In the genomic region with DNA sequence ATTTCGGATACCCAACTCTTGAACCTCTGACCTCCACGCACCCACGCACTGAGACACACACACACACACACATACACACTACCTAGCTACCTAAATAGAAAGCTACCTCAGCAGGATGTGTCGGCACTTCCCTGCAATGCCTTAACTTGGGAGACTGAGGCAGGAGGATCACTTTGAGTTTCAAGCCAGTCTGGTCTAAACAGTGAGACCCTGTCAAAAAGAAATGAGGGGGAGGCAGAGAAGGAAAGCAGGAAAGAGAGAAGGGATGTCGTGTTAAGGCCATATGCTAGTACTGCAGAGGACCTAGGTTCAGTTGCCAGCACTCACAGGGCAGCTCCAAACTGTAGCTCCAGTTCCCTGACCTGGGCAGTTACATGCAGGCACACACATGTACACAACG, we compare ENCODE assay signal across 10 mouse cellular contexts. TPM values are rescaled to one million over a fixed set of nuclear protein-coding genes. Genes with fewer than 3 reads are reported as not detected.
DNase-seq lines count a peak whose midpoint lies in the region; ATAC-seq and TF ChIP-seq lines count a peak whose summit lies in the region.
"Had no signal": no experiment of that assay in that cellular context is flagged by ENCODE, and none has a peak within 500 bp of the region (broad histone marks: within the 10 kb centered on the region; RNA-seq: fewer than 3 reads in every experiment).

No protein-coding gene starts in this region.

- peaks cover 32% of the 10 kb centered on the region for H3K4me1 ChIP-seq in heart, embryonic 11.5 days (ENCODE audit: control insufficient read depth, insufficient read depth, low read length)
- peaks cover 24% of the 10 kb centered on the region for H3K4me1 ChIP-seq in lung, embryonic 14.5 days (ENCODE audit: insufficient read depth)
- peaks cover 23 to 32% of the 10 kb centered on the region in 2 experiments for H3K4me1 ChIP-seq in MEL (ENCODE audit: control insufficient read depth in 1 of 2, insufficient read depth in 2 of 2, low read length in 2 of 2)
- H3K4me1 ChIP-seq in liver, embryonic 14.5 days (replicated peaks; ENCODE audit: control insufficient read depth in 2 of 2, insufficient read depth in 2 of 2, low read length in 1 of 2), result peaks cover 28 to 38% of the 10 kb centered on the region in 2 experiments
- peaks cover 3% of the 10 kb centered on the region for H3K4me1 ChIP-seq in kidney, adult 2 months (ENCODE audit: control insufficient read depth, insufficient read depth, low read length)

- no peaks in the 10 kb centered on the region for H3K36me3 ChIP-seq in heart, embryonic 11.5 days (ENCODE audit: control insufficient read depth, insufficient read depth, low read length)
- H3K36me3 ChIP-seq in lung, embryonic 14.5 days (ENCODE audit: insufficient read depth), result 0 out of 2 replicates have a peak, but pooled peaks cover 2% of the 10 kb centered on the region
- peaks cover 0 to 28% of the 10 kb centered on the region in 2 experiments; a peak in 2 of 4 replicates for H3K36me3 ChIP-seq in MEL (ENCODE audit: control insufficient read depth in 1 of 2, insufficient read depth in 2 of 2, low read length in 2 of 2)
- H3K36me3 ChIP-seq in liver, embryonic 14.5 days (replicated peaks; ENCODE audit: control insufficient read depth, insufficient read depth, low read depth), result no peaks in the 10 kb centered on the region
- H3K36me3 ChIP-seq in kidney, adult 2 months (ENCODE audit: control insufficient read depth, insufficient read depth, low read length), result no peaks in the 10 kb centered on the region
- H3K36me3 ChIP-seq: neural tube, embryonic 15.5 days had no signal

- 70% methylated on average over 6 of the region's 6 CpGs for WGBS in heart, embryonic 11.5 days (ENCODE audit: insufficient replicate concordance)
- WGBS in lung, embryonic 14.5 days, result 61% methylated on average over 6 of the region's 6 CpGs
- 61% methylated on average over 6 of the region's 6 CpGs for WGBS in liver, embryonic 14.5 days (ENCODE audit: insufficient replicate concordance)
- 70% methylated on average over 6 of the region's 6 CpGs for WGBS in kidney, adult 2 months

- peak overlapping the region; percentile 11; the same call in 1 of the 2 replicates for H3K4me2 ChIP-seq in heart, embryonic 11.5 days
- peak overlapping the region; percentile 85 for H3K4me2 ChIP-seq in lung, embryonic 14.5 days
- H3K4me2 ChIP-seq in liver, embryonic 14.5 days (ENCODE audit: low read depth), result peak overlapping the region; percentile 99

- H3K9me3 ChIP-seq in heart, embryonic 11.5 days (replicated peaks; ENCODE audit: control insufficient read depth, low read length), result no peaks in the 10 kb centered on the region
- no peaks in the 10 kb centered on the region for H3K9me3 ChIP-seq in lung, embryonic 14.5 days (ENCODE audit: low read depth, low read length)
- H3K9me3 ChIP-seq in MEL (replicated peaks; ENCODE audit: insufficient read depth, low read length), result no peaks in the 10 kb centered on the region
- no peaks in the 10 kb centered on the region for H3K9me3 ChIP-seq in liver, embryonic 14.5 days (ENCODE audit: control insufficient read depth, low read length)
- H3K9me3 ChIP-seq: neural tube, embryonic 15.5 days had no signal

- H3K79me2 ChIP-seq in MEL (ENCODE audit: control insufficient read depth, insufficient read depth, low read length, poor library complexity), result peaks cover 43% of the 10 kb centered on the region

- no peak for ATAC-seq in heart, embryonic 11.5 days (replicated peaks; ENCODE audit: insufficient number of reproducible peaks, low FRiP score, low TSS enrichment)
- ATAC-seq in lung, embryonic 14.5 days (ENCODE audit: insufficient read depth), result no peak
- ATAC-seq in liver, embryonic 14.5 days (ENCODE audit: insufficient read depth), result no peak

- H3K27me3 ChIP-seq in heart, embryonic 11.5 days (ENCODE audit: control insufficient read depth, insufficient read depth, low read length), result no peaks in the 10 kb centered on the region
- no peaks in the 10 kb centered on the region for H3K27me3 ChIP-seq in lung, embryonic 14.5 days (ENCODE audit: insufficient read depth, low read length)
- H3K27me3 ChIP-seq in MEL (ENCODE audit: control insufficient read depth in 1 of 2, insufficient read depth in 2 of 2, low read length in 2 of 2), result no peaks in the 10 kb centered on the region
- no peaks in the 10 kb centered on the region for H3K27me3 ChIP-seq in liver, embryonic 14.5 days (ENCODE audit: control insufficient read depth, insufficient read depth, low read length)
- no peaks in the 10 kb centered on the region for H3K27me3 ChIP-seq in kidney, adult 2 months (replicated peaks; ENCODE audit: control insufficient read depth, insufficient read depth, low read length)
- H3K27me3 ChIP-seq: neural tube, embryonic 15.5 days had no signal

- DNase-seq in heart, postnatal 14 days, result no peak
- DNase-seq in lung, embryonic 14.5 days, result no peak
- no peak for DNase-seq in lung, postnatal 4 days
- peak; percentile 59 for DNase-seq in MEL (ENCODE audit: low read depth, low spot score)
- no peak for DNase-seq in liver, embryonic 14.5 days (ENCODE audit: low read depth in 3 of 3, low spot score in 3 of 3)
- no peak for DNase-seq in layer of hippocampus, postnatal 36 days
- DNase-seq in kidney, adult 2 months, result no peak

- no peak overlapping the region for H3K4me3 ChIP-seq in heart, embryonic 11.5 days (ENCODE audit: low read depth, low read length)
- H3K4me3 ChIP-seq in lung, embryonic 14.5 days (ENCODE audit: low read depth, low read length), result no peak overlapping the region
- H3K4me3 ChIP-seq in MEL (ENCODE audit: control insufficient read depth in 1 of 2, insufficient read depth in 1 of 2, low read depth in 2 of 2, low read length in 2 of 2), result peak overlapping the region; percentile 40 to 51
- no peak overlapping the region for H3K4me3 ChIP-seq in liver, embryonic 14.5 days (ENCODE audit: insufficient read depth in 1 of 2, low read depth in 2 of 2, low read length in 2 of 2)
- H3K4me3 ChIP-seq in kidney, adult 2 months (ENCODE audit: insufficient read depth, low read depth, low read length), result no peak overlapping the region

- TF ChIP-seq EP300 in MEL (IDR thresholded peaks at IDR 0.05; ENCODE audit: low read depth in 1 of 2, low read length in 2 of 2), result no peak
- TF ChIP-seq EP300 in liver, embryonic 14.5 days (IDR thresholded peaks at IDR 0.05; ENCODE audit: low read depth), result no peak

- intact Hi-C loops in heart, postnatal 14 days (cut with DNase I), result no loop called here

- no peak for TF ChIP-seq POLR2A in MEL (IDR thresholded peaks at IDR 0.05; ENCODE audit: control insufficient read depth in 1 of 2, insufficient read depth in 1 of 2, low read depth in 1 of 2, low read length in 2 of 2, poor library complexity in 1 of 2)
- no peak for TF ChIP-seq POLR2A in kidney, adult 2 months (IDR thresholded peaks at IDR 0.05; ENCODE audit: low read depth, low read length)

- TF ChIP-seq RAD21 in MEL (IDR thresholded peaks at IDR 0.05; ENCODE audit: low read depth, low read length), result no peak

- no peak for TF ChIP-seq CTCF in lung, embryonic 14.5 days (IDR thresholded peaks at IDR 0.05; ENCODE audit: low read depth)
- no peak for TF ChIP-seq CTCF in MEL (IDR thresholded peaks at IDR 0.05 in 2 of 3, conservative IDR thresholded peaks at IDR 0.05 in 1 of 3; ENCODE audit: control insufficient read depth in 1 of 3, insufficient read depth in 1 of 3, low read depth in 2 of 3, low read length in 3 of 3, poor library complexity in 1 of 3, severe bottlenecking in 1 of 3)
- no peak for TF ChIP-seq CTCF in liver, embryonic 14.5 days (IDR thresholded peaks at IDR 0.05; ENCODE audit: low read depth)
- no peak for TF ChIP-seq CTCF in kidney, adult 2 months (conservative IDR thresholded peaks at IDR 0.05; ENCODE audit: insufficient read depth, insufficient read length, low read depth, low read length)

- no peak overlapping the region for H3K27ac ChIP-seq in heart, embryonic 11.5 days (ENCODE audit: low read depth, low read length)
- H3K27ac ChIP-seq in lung, embryonic 14.5 days (ENCODE audit: low read depth), result 0 out of 2 replicates have a peak overlapping the region, but pooled peaks have one; percentile 2
- 0 out of 2 replicates have a peak overlapping the region, but pooled peaks have one; percentile 24 for H3K27ac ChIP-seq in MEL (ENCODE audit: control insufficient read depth, low read depth, low read length)
- no peak overlapping the region for H3K27ac ChIP-seq in liver, embryonic 14.5 days
- H3K27ac ChIP-seq in kidney, adult 2 months (ENCODE audit: insufficient read depth, low read depth, low read length), result no peak overlapping the region
- H3K27ac ChIP-seq: neural tube, embryonic 15.5 days had no signal

- no peak overlapping the region for H3K9ac ChIP-seq in heart, embryonic 11.5 days (ENCODE audit: low read depth, low read length)
- no peak overlapping the region for H3K9ac ChIP-seq in lung, embryonic 14.5 days
- H3K9ac ChIP-seq in MEL (ENCODE audit: control insufficient read depth, low read depth, low read length, poor library complexity, severe bottlenecking), result peak overlapping the region; percentile 75
- H3K9ac ChIP-seq in liver, embryonic 14.5 days (replicated peaks), result no peak overlapping the region
- H3K9ac ChIP-seq: forebrain, postnatal 0 days; neural tube, embryonic 15.5 days had no signal

RNA-seq across cellular contexts. Expression of a gene that starts 0.8 kb away (rescaled TPM):
- 434 and 457 TPM in 2 replicates for polyA plus RNA-seq in heart, embryonic 11.5 days (2014; fragmentation: Nextera tagmentation; extraction: Ambion mirVana)
- 100 to 1,000 TPM; 159 to 196 TPM for total RNA-seq in heart, postnatal 14 days (2021)
- 518 and 521 TPM in 2 replicates for polyA plus RNA-seq in lung, embryonic 14.5 days (2014; fragmentation: Nextera tagmentation; extraction: Ambion mirVana)
- 331 and 353 TPM in 2 replicates for total RNA-seq in MEL (2012; rRNA removed)
- 100 to 1,000 TPM in 1 of 2 experiments, not detected in 1; 382 TPM for polyA plus RNA-seq in MEL (2012; ENCODE audit: insufficient read depth in 1 of 2, insufficient read length in 2 of 2, low read depth in 1 of 2, low replicate concordance in 2 of 2, missing spikeins in 1 of 2)
- polyA plus RNA-seq in liver, embryonic 14.5 days (2012; rRNA removed), result 138 and 151 TPM in 2 replicates
- polyA plus RNA-seq in liver, embryonic 14.5 days (2014; fragmentation: Nextera tagmentation; extraction: Ambion mirVana), result 233 and 256 TPM in 2 replicates
- 100 to 1,000 TPM; 138 to 161 TPM for total RNA-seq in layer of hippocampus, postnatal 36 days (2021)
- polyA plus RNA-seq in kidney, adult 2 months (2012; rRNA removed), result 62.9 and 64.9 TPM in 2 replicates

RNA-seq across cellular contexts. Expression of a gene that starts 21.1 kb away (rescaled TPM):
- polyA plus RNA-seq in heart, embryonic 11.5 days (2014; fragmentation: Nextera tagmentation; extraction: Ambion mirVana), result 702 and 712 TPM in 2 replicates
- total RNA-seq in heart, postnatal 14 days (2021), result 100 to 1,000 TPM; 165 to 189 TPM
- polyA plus RNA-seq in lung, embryonic 14.5 days (2014; fragmentation: Nextera tagmentation; extraction: Ambion mirVana), result 1,096 and 1,118 TPM in 2 replicates
- total RNA-seq in MEL (2012; rRNA removed), result 653 and 657 TPM in 2 replicates
- polyA plus RNA-seq in MEL (2012; ENCODE audit: insufficient read depth in 1 of 2, insufficient read length in 2 of 2, low read depth in 1 of 2, low replicate concordance in 2 of 2, missing spikeins in 1 of 2), result 100 to 1,000 TPM in 1 of 2 experiments, not detected in 1; 556 TPM
- 161 and 198 TPM in 2 replicates for polyA plus RNA-seq in liver, embryonic 14.5 days (2012; rRNA removed)
- polyA plus RNA-seq in liver, embryonic 14.5 days (2014; fragmentation: Nextera tagmentation; extraction: Ambion mirVana), result 393 and 406 TPM in 2 replicates
- 100 to 1,000 TPM; 324 to 344 TPM for total RNA-seq in layer of hippocampus, postnatal 36 days (2021)
- polyA plus RNA-seq in kidney, adult 2 months (2012; rRNA removed), result 48.4 and 85.2 TPM in 2 replicates

RNA-seq across cellular contexts. Expression of a gene that starts 23.4 kb away (rescaled TPM):
- 70.5 and 76.3 TPM in 2 replicates for polyA plus RNA-seq in heart, embryonic 11.5 days (2014; fragmentation: Nextera tagmentation; extraction: Ambion mirVana)
- 10 to 100 TPM; 15.2 to 17.3 TPM for total RNA-seq in heart, postnatal 14 days (2021)
- polyA plus RNA-seq in lung, embryonic 14.5 days (2014; fragmentation: Nextera tagmentation; extraction: Ambion mirVana), result 76.0 and 79.4 TPM in 2 replicates
- 96.6 and 99.3 TPM in 2 replicates for total RNA-seq in MEL (2012; rRNA removed)
- polyA plus RNA-seq in MEL (2012; ENCODE audit: insufficient read depth in 1 of 2, insufficient read length in 2 of 2, low read depth in 1 of 2, low replicate concordance in 2 of 2, missing spikeins in 1 of 2), result 100 to 1,000 TPM in 1 of 2 experiments, not detected in 1; 102 TPM
- 27.8 and 31.9 TPM in 2 replicates for polyA plus RNA-seq in liver, embryonic 14.5 days (2012; rRNA removed)
- 50.7 and 50.9 TPM in 2 replicates for polyA plus RNA-seq in liver, embryonic 14.5 days (2014; fragmentation: Nextera tagmentation; extraction: Ambion mirVana)
- total RNA-seq in layer of hippocampus, postnatal 36 days (2021), result 10 to 100 TPM; 62.5 to 67.8 TPM
- 47.6 and 50.5 TPM in 2 replicates for polyA plus RNA-seq in kidney, adult 2 months (2012; rRNA removed)

RNA-seq across cellular contexts. Expression of a gene that starts 39.6 kb away (rescaled TPM):
- polyA plus RNA-seq in heart, embryonic 11.5 days (2014; fragmentation: Nextera tagmentation; extraction: Ambion mirVana), result 5.1 and 5.7 TPM in 2 replicates
- total RNA-seq in heart, postnatal 14 days (2021), result 1 to 10 TPM; 1.3 to 1.7 TPM
- polyA plus RNA-seq in lung, embryonic 14.5 days (2014; fragmentation: Nextera tagmentation; extraction: Ambion mirVana), result 5.7 and 8.0 TPM in 2 replicates
- 7.0 and 9.1 TPM in 2 replicates for total RNA-seq in MEL (2012; rRNA removed)
- 10 to 100 TPM in 1 of 2 experiments, not detected in 1; 13.1 TPM for polyA plus RNA-seq in MEL (2012; ENCODE audit: insufficient read depth in 1 of 2, insufficient read length in 2 of 2, low read depth in 1 of 2, low replicate concordance in 2 of 2, missing spikeins in 1 of 2)
- 2.1 and 2.2 TPM in 2 replicates for polyA plus RNA-seq in liver, embryonic 14.5 days (2012; rRNA removed)
- polyA plus RNA-seq in liver, embryonic 14.5 days (2014; fragmentation: Nextera tagmentation; extraction: Ambion mirVana), result 2.0 and 2.2 TPM in 2 replicates
- total RNA-seq in layer of hippocampus, postnatal 36 days (2021), result 10 to 100 TPM; 10.9 to 11.2 TPM
- 6.8 and 7.3 TPM in 2 replicates for polyA plus RNA-seq in kidney, adult 2 months (2012; rRNA removed)

RNA-seq across cellular contexts. Expression of a gene that starts 49.2 kb away (rescaled TPM):
- polyA plus RNA-seq in heart, embryonic 11.5 days (2014; fragmentation: Nextera tagmentation; extraction: Ambion mirVana), result 131 and 133 TPM in 2 replicates
- 10 to 100 TPM; 20.9 to 22.3 TPM for total RNA-seq in heart, postnatal 14 days (2021)
- polyA plus RNA-seq in lung, embryonic 14.5 days (2014; fragmentation: Nextera tagmentation; extraction: Ambion mirVana), result 203 and 213 TPM in 2 replicates
- total RNA-seq in MEL (2012; rRNA removed), result 338 and 362 TPM in 2 replicates
- 100 to 1,000 TPM in 1 of 2 experiments, not detected in 1; 370 TPM for polyA plus RNA-seq in MEL (2012; ENCODE audit: insufficient read depth in 1 of 2, insufficient read length in 2 of 2, low read depth in 1 of 2, low replicate concordance in 2 of 2, missing spikeins in 1 of 2)
- polyA plus RNA-seq in liver, embryonic 14.5 days (2012; rRNA removed), result 96.0 and 109 TPM in 2 replicates
- 118 and 125 TPM in 2 replicates for polyA plus RNA-seq in liver, embryonic 14.5 days (2014; fragmentation: Nextera tagmentation; extraction: Ambion mirVana)
- total RNA-seq in layer of hippocampus, postnatal 36 days (2021), result 10 to 100 TPM; 49.8 to 60.7 TPM
- polyA plus RNA-seq in kidney, adult 2 months (2012; rRNA removed), result 32.9 and 33.5 TPM in 2 replicates

Comparison
In these comparisons a context has a peak if more than half of its experiments do, and no peak if none do; other contexts are left out.
1. H3K27ac ChIP-seq: peak in lung, embryonic 14.5 days (single experiment) and MEL (single experiment); none in heart, embryonic 11.5 days (single experiment), liver, embryonic 14.5 days (single experiment) and kidney, adult 2 months (single experiment).
2. H3K4me2 ChIP-seq: peak in every context shown above with its lines; median percentile 99 in liver, embryonic 14.5 days; 85 in lung, embryonic 14.5 days; 11 in heart, embryonic 11.5 days.
3. H3K4me3 ChIP-seq: peak in MEL (2 of 2); none in heart, embryonic 11.5 days (single experiment), lung, embryonic 14.5 days (single experiment), liver, embryonic 14.5 days (0 of 2) and kidney, adult 2 months (single experiment).